Mouse (Mus musculus) MEL-GATA-1-ER (cell line): ENCODE measurements around the gene Elk4.
A peak's percentile ranks its signal among the peaks of the same experiment; 100 is the strongest.

Experiments used
- DNase-seq: peaks from one replicate; pipeline ENCODE4 v3.0.0-alpha.2; 2012; ENCODE audit warnings: low read depth; ENCODE audit errors: extremely low read depth

Gene Elk4

GRCm38 (mm10) chr1:132012861-132013260 lies 5.5 kb downstream of the Elk4 start:
- no peak for DNase-seq

DNA sequence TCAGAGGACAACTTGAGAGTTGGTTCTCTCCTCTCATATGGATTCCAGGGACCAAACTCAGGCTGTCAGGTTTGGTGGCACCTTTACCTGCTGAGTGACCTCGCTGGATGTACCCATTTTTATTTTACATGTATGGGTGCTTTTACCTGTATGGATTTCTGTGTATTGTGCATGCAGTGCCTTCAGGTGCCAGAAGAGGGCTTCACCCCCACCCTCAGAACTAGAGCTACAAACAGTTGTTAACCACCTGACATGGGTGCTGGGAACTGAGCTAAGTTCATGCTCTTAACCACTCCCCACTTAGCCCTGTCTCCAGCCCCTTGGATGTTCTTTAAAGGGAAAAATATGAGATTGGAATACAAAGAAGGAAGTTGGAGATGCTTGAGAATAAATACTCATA lies 7.4 kb downstream of the Elk4 start:
- DNase-seq, result no peak

- DNase-seq, result no peak
Measured at GRCm38 (mm10) chr1:132016691-132017090, 9.3 kb downstream of the Elk4 start.

DNA sequence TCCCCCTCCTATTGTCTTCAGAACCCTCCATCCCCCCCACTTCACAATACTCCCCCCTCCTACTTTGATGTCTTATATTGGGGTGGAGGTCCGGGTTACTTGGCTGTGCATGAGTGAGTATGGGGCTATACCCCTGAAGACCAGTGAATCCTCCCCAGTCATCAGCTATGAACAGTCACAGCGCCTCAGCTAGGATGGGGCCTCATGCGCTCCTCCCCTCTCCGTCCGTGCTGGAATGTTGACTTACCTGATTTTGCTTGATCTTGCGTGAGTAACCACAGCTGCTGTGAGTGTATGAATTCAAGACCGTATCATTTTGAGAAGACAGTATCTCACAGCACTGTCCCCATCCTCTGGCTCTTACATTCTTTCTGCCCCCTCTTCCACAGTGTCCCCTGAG lies 12.5 kb downstream of the Elk4 start:
- DNase-seq, result no peak

DNA sequence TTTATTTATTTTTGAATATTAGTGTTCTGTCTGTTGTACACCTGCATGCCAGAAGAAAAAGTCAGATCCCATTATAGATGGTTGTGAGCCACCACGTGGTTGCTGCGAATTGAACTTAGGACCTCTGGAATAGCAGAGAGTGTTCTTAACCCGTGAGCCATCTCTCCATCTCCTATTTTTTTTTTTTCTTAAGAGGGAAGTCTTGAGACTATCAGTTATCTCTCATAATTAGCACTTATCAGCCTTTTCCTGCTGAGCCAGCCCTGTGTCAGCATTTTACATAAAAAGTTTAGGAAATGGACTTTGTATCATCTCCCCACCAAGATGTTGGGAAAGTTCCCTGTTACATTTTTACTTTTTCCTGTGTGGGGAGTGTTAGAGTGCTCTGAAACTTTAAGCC lies 14.7 kb downstream of the Elk4 start:
- DNase-seq, result no peak

DNA sequence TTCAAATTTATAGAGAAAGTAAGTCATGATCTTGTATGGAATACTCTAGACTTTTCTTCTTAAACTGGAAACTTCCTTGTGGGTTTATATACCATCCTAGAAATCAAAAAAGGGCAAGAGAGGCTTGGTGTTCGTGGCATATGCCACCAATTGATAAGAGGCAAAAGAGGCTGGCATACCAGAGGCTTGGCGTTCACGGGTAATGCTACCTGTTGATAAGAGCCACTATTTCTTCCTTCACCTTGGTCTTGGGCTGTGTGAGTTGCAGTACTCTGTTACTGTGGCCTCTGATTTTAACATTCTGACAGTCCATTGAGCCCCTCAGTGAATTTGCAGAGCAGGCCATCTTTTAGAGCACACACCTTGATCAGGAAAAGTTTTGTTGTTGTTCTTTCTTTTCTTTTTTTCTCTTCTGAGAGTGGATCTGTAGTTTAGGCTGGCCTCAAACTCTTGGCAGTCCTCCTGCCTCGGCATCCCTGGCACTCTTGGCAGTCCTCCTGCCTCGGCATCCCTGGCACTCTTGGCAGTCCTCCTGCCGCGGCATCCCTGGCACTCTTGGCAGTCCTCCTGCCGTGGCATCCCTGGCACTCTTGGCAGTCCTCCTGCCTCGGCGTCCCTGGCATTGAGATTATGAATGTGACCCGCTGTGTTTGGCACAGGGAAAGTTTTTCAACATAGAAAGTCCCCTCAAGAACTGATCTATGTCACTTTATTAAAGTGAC lies 19.7 kb downstream of the Elk4 start:
- DNase-seq, result no peak

DNA sequence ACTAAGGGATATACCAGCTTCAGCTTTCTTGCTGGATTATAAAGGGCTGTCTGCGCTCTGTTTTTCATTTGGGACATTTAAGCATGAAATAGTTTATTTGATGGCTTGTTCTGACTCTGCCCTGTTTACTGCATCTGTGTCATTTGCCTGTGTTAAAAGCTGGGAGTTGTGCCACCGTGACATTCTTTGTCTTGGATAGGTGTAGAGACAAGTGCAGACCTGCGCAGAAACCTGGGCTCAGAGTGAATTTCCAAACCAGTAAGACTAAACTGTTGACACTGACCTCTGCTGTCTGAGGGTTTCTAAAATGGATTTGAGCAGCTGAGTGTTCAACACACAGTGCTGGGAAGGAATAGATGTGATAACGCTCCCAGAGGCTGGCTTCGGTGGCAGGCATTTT lies 20.6 kb downstream of the Elk4 start:
- DNase-seq, result no peak

GRCm38 (mm10) chr1:132028413-132028812 lies 21.0 kb downstream of the Elk4 start:
- no peak for DNase-seq

GRCm38 (mm10) chr1:132030574-132030973 lies 23.2 kb downstream of the Elk4 start:
- DNase-seq, result no peak

DNA sequence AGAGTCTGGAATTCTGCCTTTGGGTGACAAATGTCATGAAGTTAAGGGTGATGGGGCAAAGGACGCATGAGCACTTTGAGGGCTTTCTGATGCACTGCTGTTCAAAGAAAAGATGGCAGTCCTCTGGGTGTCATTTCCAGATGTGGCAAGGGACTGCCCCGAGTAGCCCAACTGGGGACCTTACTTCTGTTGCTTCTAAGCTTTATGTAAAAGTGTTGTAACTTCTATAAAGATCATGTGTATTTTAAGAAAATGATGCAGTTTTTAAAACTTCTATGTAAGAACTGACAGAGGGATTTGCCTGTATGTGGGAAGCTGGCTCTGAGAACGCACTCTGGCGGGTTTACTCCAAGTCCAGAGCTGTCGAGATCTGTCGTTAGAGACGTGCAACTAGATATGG lies 24.8 kb downstream of the Elk4 start:
- no peak for DNase-seq

DNA sequence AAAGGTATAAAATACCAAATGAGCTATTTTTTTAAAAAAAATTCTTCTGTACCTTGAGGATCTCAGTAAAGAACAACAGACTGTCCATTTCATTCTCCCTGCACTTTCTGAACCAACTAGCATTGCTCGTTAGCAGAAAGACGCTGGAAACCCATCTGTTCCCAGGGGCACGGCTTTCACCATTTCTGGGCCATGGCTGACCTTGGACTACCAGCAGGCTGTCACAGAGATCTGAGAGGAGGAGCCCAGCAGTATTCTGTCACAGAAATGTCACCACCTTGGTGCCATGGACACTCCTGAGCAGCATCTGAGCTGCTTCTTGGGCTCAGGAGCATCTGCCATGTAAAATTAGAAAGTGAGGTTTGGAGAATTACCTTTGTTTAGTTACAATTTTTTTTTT lies 30.3 kb downstream of the Elk4 start:
- no peak for DNase-seq

DNA sequence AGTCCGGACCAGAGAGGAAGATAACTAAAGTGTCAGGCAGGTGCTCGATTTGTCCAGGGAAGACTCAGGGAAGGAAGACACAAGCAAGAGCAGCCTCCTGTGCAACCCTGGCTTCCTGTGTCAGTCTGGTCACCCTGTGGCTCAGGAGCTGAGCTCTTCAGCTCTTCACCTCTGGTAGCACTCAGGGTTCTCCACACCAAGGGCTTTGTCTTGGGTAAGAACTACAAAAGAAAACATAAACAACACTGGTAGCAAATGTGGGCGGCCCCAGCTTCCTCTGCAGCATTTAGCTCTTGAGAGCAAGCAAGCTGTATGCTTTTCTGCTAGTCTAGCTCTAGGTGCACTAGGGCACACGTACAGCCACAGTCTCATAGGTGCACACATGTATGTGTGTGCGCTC lies 31.3 kb downstream of the Elk4 start:
- no peak for DNase-seq

GRCm38 (mm10) chr1:132040201-132040621 lies 32.8 kb downstream of the Elk4 start:
- no peak for DNase-seq

DNA sequence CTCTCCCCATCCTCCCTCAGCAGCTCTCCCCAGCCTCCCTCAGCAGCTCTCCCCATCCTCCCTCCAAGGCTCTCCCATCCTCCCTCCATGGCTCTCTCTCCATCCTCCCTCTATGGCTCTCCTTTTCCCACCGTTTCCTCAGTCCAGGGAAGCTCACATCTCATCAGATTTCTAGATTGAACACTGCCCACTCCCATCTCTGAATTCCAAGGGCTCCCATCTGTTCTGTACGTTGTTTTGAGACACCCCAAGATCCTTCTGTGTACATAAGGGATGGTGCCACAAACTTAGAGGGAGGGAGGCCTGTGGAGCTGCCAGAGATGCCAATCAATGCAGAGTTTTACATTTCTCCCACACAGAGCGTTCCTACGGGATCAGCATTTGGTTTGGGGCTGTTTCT lies 36.4 kb downstream of the Elk4 start:
- DNase-seq, result no peak

- no peak for DNase-seq
Measured at GRCm38 (mm10) chr1:132046143-132046735, 38.8 kb downstream of the Elk4 start.

GRCm38 (mm10) chr1:132051746-132052145 lies 44.3 kb downstream of the Elk4 start:
- no peak for DNase-seq

GRCm38 (mm10) chr1:132054387-132054786 lies 47.0 kb downstream of the Elk4 start:
- peak; percentile 62 for DNase-seq

DNA sequence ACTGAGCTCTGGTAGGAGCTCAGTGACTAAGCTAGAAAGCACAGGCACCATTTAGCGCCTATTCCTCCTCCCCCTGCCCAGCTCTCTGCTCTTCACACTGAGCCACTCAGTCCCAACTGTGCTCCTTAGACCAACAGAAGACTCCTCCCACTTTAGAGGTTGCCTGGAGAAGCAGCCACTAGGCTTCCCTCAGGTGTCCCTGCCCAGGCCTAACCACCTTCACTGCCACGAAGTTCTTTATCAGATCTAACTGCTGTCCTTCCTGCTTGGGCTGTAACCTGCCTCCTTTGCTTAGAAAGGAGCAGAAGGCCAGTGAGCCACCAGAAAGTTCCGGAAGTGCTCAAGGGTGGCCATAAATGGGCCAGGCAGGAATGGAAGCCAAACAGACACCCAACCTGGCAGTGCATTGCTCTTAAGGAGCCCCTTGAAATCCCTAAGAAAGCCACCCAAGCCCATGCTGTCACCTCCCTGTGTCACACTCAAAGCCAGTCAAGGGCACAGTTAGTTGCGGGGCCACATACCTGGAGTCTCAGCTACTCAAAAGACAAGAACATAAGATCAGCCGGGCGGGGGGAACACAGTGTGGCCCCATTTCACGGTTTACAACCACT lies 47.8 kb downstream of the Elk4 start:
- DNase-seq, result no peak

DNA sequence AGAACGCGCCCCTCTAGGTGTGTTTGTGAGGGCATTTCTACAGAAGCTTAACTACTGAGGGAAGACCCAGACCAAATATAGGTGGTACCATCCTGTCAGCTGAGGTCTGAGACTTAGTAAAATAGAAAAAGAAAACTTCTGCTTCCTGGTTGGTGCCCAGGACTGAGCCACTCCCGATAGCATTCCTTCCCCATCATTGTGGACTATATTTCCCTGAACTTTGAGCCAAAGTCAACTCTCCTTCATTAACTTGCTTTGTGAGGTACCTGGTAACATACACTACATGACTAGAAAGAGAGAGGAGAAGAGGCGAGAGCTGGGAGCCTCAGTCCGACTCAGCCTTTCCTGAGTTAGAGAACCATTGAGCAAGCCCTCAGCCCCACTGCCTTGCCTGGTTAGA lies 51.2 kb downstream of the Elk4 start:
- DNase-seq, result no peak

GRCm38 (mm10) chr1:132060036-132060769 lies 52.8 kb downstream of the Elk4 start:
- no peak for DNase-seq

- DNase-seq, result no peak
Measured at GRCm38 (mm10) chr1:132061750-132062541, 54.5 kb downstream of the Elk4 start.
